Mouse (Mus musculus) hindbrain, embryonic 10.5 days (tissue): ENCODE results near the gene Rae1. TPM values are rescaled to one million over a fixed set of nuclear protein-coding genes. Genes with fewer than 3 reads are reported as not detected.

Experiments used
- DNase-seq: peaks from one replicate; pipeline ENCODE4 v3.0.0-alpha.2; 2017; ENCODE audit warnings: low spot score
- H3K27ac ChIP-seq: fragments of 300-500 bp; sonication (generic); 2 replicates; pipeline ENCODE4 v1.5.1; 2016; ENCODE audit warnings: mild to moderate bottlenecking, moderate library complexity
- H3K27me3 ChIP-seq: fragments of 300-500 bp; sonication (generic); 2 replicates; pipeline ENCODE4 v1.6.1; 2016; ENCODE audit warnings: mild to moderate bottlenecking; ENCODE audit not compliant: poor library complexity, insufficient read depth, severe bottlenecking
- H3K36me3 ChIP-seq: fragments of 300-500 bp; sonication (generic); 2 replicates; pipeline ENCODE4 v1.6.1; 2016; ENCODE audit warnings: mild to moderate bottlenecking, moderate library complexity
- H3K4me1 ChIP-seq: fragments of 300-500 bp; sonication (generic); replicated peaks from 2 replicates; pipeline ENCODE4 v1.6.1; 2016; ENCODE audit warnings: mild to moderate bottlenecking
- H3K4me3 ChIP-seq: fragments of 300-500 bp; sonication (generic); 2 replicates; pipeline ENCODE4 v1.5.1; 2016; ENCODE audit warnings: mild to moderate bottlenecking, moderate library complexity
- H3K9me3 ChIP-seq: fragments of 300-500 bp; sonication (generic); 2 replicates; pipeline ENCODE4 v1.6.1; 2016; ENCODE audit warnings: mild to moderate bottlenecking, moderate library complexity
- WGBS: fragments of 180-500 bp; shearing (Covaris S2); methylation state at CpG from one replicate; pipeline ENCODE4 v1.1.7; 2016; 5-methylcytosine and 5-hydroxymethylcytosine counted together
- polyA plus RNA-seq: library from polyadenylated mRNA; unstranded; fragments of >200 nt; fragmentation: Nextera tagmentation; extraction: Ambion mirVana; gene quantifications from 2 replicates; pipeline ENCODE4 v1.2.1, GENCODE M21; 2016

The Rae1 gene
- polyA plus RNA-seq, 1 experiment from 2014 or later: 158 TPM

- Histone ChIP-seq H3K4me1 (peaks cover 23% of the 10 kb centered on the region), H3K9me3 (no peaks in the 10 kb centered on the region), H3K27ac (peak overlapping the region; percentile 96), H3K27me3 (peaks cover 5% of the 10 kb centered on the region; the same call in 1 of the 2 replicates), H3K36me3 (peaks cover 48% of the 10 kb centered on the region), H3K4me3 (peak overlapping the region; percentile 94)
- WGBS: 24% methylated on average over 8 of the region's 8 CpGs
- no peak for DNase-seq
Observed at GRCm38 (mm10) chr2:173000921-173001320, 1.0 kb downstream of the Rae1 start.

DNA sequence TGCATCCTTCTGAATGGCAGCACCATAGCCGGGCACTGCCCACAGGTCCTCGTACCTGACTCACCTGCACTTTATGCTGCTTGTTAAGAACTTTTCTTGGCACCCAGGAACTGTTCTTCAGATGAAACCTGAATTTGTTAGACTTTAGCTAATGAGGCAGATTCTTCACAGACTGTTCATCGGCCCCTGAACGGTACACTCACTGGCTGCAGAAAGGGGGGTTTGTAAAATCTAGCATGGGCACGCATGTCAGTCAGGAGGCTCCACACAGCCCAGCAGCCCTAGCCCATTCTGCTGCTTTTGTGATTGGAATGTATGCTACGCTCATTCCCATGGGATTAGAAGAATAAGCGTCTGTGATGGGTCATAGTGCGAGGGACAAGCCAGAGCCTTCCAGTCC lies 3.8 kb downstream of the Rae1 start:
- Histone ChIP-seq H3K4me3 (no peak overlapping the region), H3K27ac (no peak overlapping the region), H3K27me3 (no peaks in the 10 kb centered on the region), H3K36me3 (peaks cover 76% of the 10 kb centered on the region), H3K9me3 (no peaks in the 10 kb centered on the region), H3K4me1 (peaks cover 20% of the 10 kb centered on the region)
- 94% methylated on average over 8 of the region's 8 CpGs for WGBS
- DNase-seq: no peak

DNA sequence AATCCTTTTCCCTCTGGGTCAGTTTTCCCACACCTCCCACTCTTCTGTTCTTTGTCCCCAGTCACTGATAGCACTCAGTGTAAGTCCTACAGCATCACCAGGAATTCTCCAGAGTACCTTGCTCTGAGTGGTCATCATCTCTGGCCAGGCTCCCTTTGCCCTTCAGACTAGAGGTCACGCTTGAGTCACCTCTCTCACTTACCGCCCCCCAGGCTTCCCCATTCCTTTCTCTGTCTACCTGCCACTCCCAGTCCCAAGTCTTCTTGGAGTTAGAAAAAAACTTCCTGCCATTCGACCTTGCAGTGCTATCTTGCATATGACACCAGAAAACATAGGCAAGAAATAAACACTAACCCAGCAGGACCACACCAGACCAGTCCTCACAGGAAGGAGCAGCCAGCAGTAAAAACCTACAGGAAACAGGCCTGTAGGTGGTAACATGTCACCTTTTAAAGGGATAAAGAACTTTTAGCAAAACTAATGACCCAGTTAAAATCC lies 10.4 kb downstream of the Rae1 start:
- Histone ChIP-seq H3K27me3 (no peaks in the 10 kb centered on the region), H3K27ac (no peak overlapping the region), H3K9me3 (no peaks in the 10 kb centered on the region), H3K4me3 (no peak overlapping the region), H3K36me3 (peaks cover 100% of the 10 kb centered on the region), H3K4me1 (no peaks in the 10 kb centered on the region)
- WGBS: 77% methylated on average over 3 of the region's 3 CpGs
- no peak for DNase-seq

GRCm38 (mm10) chr2:173011440-173011839 lies 11.5 kb downstream of the Rae1 start:
- Histone ChIP-seq H3K27me3 (no peaks in the 10 kb centered on the region), H3K27ac (no peak overlapping the region), H3K9me3 (no peaks in the 10 kb centered on the region), H3K36me3 (peaks cover 99% of the 10 kb centered on the region), H3K4me1 (no peaks in the 10 kb centered on the region), H3K4me3 (no peak overlapping the region)
- no peak for DNase-seq
- WGBS: 94% methylated on average over 8 of the region's 8 CpGs

DNA sequence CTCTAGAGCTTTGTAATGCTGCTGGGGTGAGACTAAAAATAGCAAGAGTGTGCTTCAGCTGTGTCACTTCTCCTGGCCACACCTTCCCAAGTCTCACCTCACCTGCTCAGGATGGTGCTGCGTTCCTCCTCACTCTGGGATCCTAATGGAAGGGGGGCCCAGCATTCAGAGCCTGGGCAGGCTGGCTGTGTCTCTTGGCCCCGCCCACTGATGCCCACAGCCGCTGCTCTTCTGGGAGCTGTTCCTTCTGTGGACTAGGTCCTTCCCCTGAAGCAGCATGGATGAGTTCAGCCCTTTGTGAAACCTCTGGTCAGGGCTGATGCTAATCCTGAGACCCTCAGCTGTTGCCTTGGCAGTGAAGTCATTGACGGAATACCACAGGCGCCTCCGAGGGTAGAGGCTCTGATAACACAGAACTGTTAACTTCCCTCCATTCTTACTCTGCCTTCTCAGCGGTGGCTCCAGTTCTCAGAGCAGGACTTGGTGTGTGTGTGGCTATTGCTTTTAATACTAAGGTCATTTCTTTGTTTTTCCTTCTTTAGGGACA lies 14.9 kb downstream of the Rae1 start:
- no peak for DNase-seq
- peaks cover 15% of the 10 kb centered on the region for H3K4me1 ChIP-seq
- H3K9me3 ChIP-seq: no peaks in the 10 kb centered on the region
- H3K4me3 ChIP-seq: no peak overlapping the region
- H3K36me3 ChIP-seq: peaks cover 68% of the 10 kb centered on the region
- no peak overlapping the region for H3K27ac ChIP-seq
- 83% methylated on average over 7 of the region's 7 CpGs for WGBS
- H3K27me3 ChIP-seq: peaks cover 26% of the 10 kb centered on the region

DNA sequence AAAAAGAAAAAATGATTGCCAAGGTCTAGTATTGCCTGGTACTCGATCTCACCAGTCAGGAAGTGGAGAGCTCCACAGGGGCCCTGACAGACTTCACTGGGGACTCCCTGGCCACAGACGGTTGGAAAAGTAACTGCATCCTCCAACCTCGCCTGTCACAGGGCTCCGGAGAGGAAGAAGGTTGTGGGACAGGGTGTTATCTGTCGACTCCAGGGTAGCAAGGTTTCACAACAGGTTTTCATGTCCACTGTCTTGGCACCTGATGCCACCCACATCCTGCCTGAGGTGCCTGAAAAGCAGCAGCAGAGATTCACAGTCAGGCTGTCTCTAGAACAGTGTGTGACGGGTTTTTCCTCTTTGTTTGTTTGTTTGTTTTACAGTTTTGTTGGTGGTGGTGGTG lies 18.0 kb downstream of the Rae1 start:
- 46% methylated on average over 6 of the region's 6 CpGs for WGBS
- H3K27me3 ChIP-seq: peaks cover 39% of the 10 kb centered on the region
- no peak for DNase-seq
- H3K36me3 ChIP-seq: peaks cover 37% of the 10 kb centered on the region
- H3K27ac ChIP-seq: no peak overlapping the region
- H3K9me3 ChIP-seq: no peaks in the 10 kb centered on the region
- H3K4me3 ChIP-seq: no peak overlapping the region
- peaks cover 36% of the 10 kb centered on the region for H3K4me1 ChIP-seq

DNA sequence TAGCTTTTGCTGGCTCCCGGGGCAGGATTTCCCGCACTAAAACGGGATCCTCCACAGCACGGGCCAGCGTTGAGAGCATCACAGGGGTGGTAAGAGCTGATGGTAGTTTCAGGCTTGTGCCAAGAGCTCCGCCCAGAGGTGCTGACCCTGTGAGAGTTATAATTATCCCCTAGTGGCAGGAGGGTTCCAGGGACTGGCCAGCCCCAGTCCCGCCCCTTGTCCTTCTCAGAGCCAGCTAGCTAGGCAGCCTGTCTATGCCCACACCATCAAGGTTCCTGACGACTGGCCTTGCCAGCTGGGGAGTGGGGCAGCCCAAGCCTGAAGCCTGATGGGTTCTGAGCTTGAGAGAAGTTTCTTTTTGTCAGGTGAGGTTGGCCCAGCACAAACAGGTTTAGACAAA lies 18.7 kb downstream of the Rae1 start:
- DNase-seq: no peak
- H3K9me3 ChIP-seq: no peaks in the 10 kb centered on the region
- no peak overlapping the region for H3K27ac ChIP-seq
- peaks cover 43% of the 10 kb centered on the region for H3K4me1 ChIP-seq
- no peak overlapping the region for H3K4me3 ChIP-seq
- H3K36me3 ChIP-seq: peaks cover 33% of the 10 kb centered on the region
- peaks cover 39% of the 10 kb centered on the region for H3K27me3 ChIP-seq
- WGBS: 21% methylated on average over 8 of the region's 8 CpGs

GRCm38 (mm10) chr2:173019322-173019721 lies 19.4 kb downstream of the Rae1 start:
- H3K9me3 ChIP-seq: no peaks in the 10 kb centered on the region
- H3K27me3 ChIP-seq: peaks cover 39% of the 10 kb centered on the region
- H3K27ac ChIP-seq: peak overlapping the region; percentile 71
- 12% methylated on average over 9 of the region's 9 CpGs for whole genome bisulfite sequencing
- H3K36me3 ChIP-seq: peaks cover 33% of the 10 kb centered on the region
- no peak for DNase-seq
- peaks cover 50% of the 10 kb centered on the region for H3K4me1 ChIP-seq
- peak overlapping the region; percentile 56 for H3K4me3 ChIP-seq

- DNase-seq: peak; percentile 88
- Histone ChIP-seq H3K27ac (peak overlapping the region; percentile 71), H3K27me3 (peaks cover 39% of the 10 kb centered on the region), H3K9me3 (no peaks in the 10 kb centered on the region), H3K4me3 (peak overlapping the region; percentile 56), H3K36me3 (peaks cover 33% of the 10 kb centered on the region), H3K4me1 (peaks cover 54% of the 10 kb centered on the region)
- under 1% methylated on average over 29 of the region's 29 CpGs for WGBS
Observed at GRCm38 (mm10) chr2:173019790-173020189, 19.9 kb downstream of the Rae1 start.

DNA sequence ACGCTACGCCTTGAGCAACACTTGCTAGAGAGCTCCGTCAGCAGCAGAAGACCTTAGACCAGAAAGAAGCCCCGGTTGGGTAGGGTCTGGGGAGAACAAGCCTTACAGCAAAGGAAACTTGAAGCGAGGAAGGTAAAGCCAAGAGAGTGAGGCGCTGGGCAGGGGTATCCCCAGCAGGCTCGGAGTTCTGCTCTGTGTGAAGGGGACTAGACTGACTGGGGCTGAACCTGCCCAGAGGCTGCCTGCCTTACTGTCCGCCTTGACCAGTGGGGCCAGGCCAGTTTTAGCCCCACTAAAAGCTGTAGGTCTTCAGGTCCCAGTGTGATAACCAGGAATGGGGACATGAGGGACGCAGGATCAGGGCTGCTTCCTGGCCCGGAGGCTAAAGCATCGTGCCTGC lies 20.5 kb downstream of the Rae1 start, which contains the start of gene Rbm38:
Rbm38 (plus strand) TSS at position 69 of the 400 bp plus-strand sequence.
- H3K4me3 ChIP-seq: peak within 1 kb of the TSS; percentile 56
- H3K27ac ChIP-seq: peak within 1 kb of the TSS; percentile 71
- peaks cover 39% of the 10 kb centered on the region for H3K27me3 ChIP-seq
- peaks cover 61% of the 10 kb centered on the region for H3K4me1 ChIP-seq
- H3K9me3 ChIP-seq: no peaks in the 10 kb centered on the region
- peaks cover 33% of the 10 kb centered on the region for H3K36me3 ChIP-seq
- 21% methylated on average over 11 of the region's 11 CpGs for WGBS
- no peak for DNase-seq

GRCm38 (mm10) chr2:173021633-173022055 lies 21.7 kb downstream of the Rae1 start:
- peak overlapping the region; percentile 86 for H3K4me3 ChIP-seq
- peak; percentile 92 for DNase-seq
- H3K27me3 ChIP-seq: peaks cover 39% of the 10 kb centered on the region
- H3K27ac ChIP-seq: peak overlapping the region; percentile 96
- no peaks in the 10 kb centered on the region for H3K9me3 ChIP-seq
- under 1% methylated on average over 54 of the region's 54 CpGs for WGBS
- peaks cover 73% of the 10 kb centered on the region for H3K4me1 ChIP-seq
- peaks cover 33% of the 10 kb centered on the region for H3K36me3 ChIP-seq

GRCm38 (mm10) chr2:173022056-173022681 lies 22.3 kb downstream of the Rae1 start:
- Histone ChIP-seq H3K4me3 (peak overlapping the region; percentile 86), H3K4me1 (peaks cover 78% of the 10 kb centered on the region), H3K36me3 (peaks cover 38% of the 10 kb centered on the region), H3K27ac (peak overlapping the region; percentile 96), H3K9me3 (no peaks in the 10 kb centered on the region), H3K27me3 (peaks cover 35% of the 10 kb centered on the region)
- DNase-seq: peak; percentile 73
- under 1% methylated on average over 50 of the region's 51 CpGs for WGBS

DNA sequence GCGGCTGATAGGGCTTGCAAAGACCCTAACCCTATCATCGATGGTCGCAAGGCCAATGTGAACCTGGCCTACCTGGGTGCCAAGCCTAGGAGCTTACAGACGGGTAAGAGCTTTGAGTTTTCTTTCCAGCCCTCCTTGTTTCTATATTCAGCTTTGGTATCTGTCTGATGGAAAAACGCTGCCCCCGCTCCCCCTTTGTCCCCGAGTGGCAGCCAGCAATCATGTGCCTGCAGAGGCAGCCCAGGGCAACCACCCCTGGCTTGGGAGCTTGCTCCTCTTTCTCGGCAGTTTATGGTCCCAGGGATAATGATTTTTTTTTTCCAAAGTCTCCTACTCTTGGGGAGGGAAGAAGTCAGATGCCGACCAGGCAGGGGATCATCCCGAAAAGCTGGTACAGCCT lies 22.9 kb downstream of the Rae1 start:
- H3K27ac ChIP-seq: peak overlapping the region; percentile 96
- peaks cover 30% of the 10 kb centered on the region for H3K27me3 ChIP-seq
- DNase-seq: no peak
- peaks cover 85% of the 10 kb centered on the region for H3K4me1 ChIP-seq
- peak overlapping the region; percentile 86 for H3K4me3 ChIP-seq
- peaks cover 45% of the 10 kb centered on the region for H3K36me3 ChIP-seq
- no peaks in the 10 kb centered on the region for H3K9me3 ChIP-seq
- 34% methylated on average over 10 of the region's 10 CpGs for WGBS
